Mouse (Mus musculus) embryo, embryonic 11.5 days (tissue): ENCODE data around the gene 4932415D10Rik.

Experiments used
- DNase-seq: peaks from one replicate; pipeline ENCODE4 v3.0.0-alpha.2; 2012; ENCODE audit warnings: low read depth, low spot score

Gene 4932415D10Rik

DNA sequence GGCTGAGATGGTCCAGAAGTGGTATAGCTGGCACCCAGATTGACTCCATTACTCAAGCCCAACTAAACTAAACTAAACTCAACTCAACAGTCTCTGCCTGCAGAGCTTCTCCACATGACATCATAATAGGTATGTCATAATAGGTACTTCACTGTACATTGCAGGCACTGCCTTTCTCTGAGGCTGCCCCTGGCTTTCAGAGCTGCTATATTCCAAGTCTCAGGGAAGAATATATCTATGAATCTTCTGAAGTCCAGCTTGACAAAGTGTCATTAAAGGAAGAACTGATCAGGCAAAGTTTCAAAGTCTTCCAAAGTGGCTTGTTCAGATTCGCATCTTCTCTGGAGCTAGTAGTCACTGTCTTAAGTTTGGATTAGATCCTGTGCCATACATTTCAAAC is at the start of gene 4932415D10Rik:
4932415D10Rik (minus strand) TSS at position 101 of the 400 bp plus-strand sequence.
- DNase-seq: no peak

DNA sequence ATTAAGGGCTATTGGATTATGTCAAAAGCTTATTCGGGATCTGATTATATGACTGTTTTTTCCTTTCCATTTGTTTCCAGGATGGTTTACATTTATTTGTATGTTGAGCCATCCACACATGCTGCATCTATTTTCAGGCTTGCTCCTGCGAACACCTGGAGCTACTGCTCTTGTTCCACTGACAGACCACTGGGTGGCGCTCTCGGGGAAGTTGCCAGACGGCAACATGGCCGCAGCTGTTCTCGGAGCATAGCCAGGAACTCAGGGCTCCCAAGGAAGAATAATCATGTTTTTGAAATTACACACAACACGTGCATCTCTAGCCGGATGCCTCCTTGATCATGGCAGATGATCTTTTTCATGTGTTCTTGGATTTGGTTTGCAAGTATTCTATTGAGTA is 45.5 kb upstream of the 4932415D10Rik start:
- DNase-seq: no peak

DNA sequence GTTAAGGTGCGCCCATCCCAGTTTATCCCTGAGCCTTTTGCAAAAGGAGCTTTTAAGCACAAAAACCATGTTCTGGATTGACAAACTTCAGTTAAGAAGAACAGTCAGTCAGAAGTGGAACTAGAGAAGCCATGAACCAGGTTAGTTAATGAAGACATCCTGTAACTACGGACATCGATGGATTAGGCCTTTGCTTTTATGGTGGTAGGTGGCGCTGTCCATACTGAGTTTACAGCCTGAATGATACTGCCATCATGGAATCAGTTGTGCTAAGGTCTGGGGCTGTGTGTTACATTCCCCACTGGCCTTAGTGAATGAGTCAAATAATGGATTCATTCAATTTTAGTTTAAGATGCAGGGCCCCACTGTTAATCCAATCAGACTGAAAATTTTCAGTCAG is 39.0 kb upstream of the 4932415D10Rik start:
- no peak for DNase-seq

DNA sequence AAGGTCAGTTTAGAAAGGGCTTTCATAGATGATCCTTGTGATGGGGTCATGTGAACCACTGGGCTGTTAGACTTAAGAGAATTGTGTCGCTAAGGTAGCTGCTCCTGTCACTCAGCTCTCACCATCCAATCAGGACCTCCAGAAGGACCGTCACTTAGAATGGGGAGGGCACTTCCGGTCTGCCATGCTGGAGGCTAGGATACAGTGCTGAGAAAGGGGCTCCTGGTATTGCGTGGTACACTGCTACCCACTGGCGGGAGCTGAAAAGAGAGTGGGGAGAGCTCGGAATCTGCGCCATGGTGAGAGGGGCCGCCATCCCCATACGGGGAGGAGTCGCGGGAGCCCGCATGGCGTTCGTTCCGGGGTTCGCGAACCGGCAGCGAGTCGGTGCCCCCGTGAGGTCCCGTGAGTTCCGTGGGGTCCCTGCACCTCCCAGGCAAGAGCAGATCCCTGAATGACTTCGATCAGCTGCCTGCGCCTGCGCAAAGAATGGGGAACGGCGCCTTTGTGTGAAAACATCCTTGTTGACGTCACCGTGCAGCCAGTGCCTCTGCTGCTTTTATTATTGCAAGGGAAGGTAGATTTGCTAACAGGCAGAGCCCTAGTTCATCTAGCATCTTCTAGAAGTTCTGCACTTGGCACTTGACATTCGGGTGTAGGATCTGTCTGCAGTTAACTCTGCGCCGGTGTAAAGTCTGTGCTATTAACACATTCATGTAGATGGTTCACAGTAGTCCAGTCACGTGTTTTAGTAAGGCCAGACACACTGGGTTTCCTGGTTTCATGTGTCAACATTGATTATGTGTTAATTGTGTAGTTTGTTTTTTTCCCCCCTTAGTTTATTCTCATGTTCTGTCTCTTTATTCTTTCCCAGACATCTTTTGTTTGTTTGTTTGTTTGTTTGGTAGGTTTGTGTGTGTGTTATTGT is 38.0 kb upstream of the 4932415D10Rik start, which contains the start of gene Gm4924:
Gm4924 (plus strand) TSS at position 173 of the 928 bp plus-strand sequence.
- peak; percentile 80 for DNase-seq

DNA sequence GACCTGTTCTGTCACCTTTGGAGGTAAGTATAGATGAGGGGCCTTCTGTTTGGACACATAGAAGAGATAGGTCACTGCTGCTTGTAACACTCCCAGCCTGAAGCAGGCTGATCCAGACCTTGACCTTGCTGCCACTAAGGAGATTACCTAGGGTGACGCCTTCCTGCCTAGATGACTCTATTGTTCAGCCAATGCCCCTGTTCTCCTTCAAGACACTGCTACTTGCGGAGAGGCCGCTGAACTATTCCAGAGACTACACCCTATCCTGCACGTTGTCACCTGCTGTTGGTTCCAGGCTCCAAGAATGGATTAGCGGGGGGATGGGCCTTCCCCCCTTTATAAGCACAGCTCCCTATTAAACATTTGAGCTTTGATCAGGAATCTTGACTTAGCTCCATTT is 13.4 kb upstream of the 4932415D10Rik start:
- no peak for DNase-seq

DNA sequence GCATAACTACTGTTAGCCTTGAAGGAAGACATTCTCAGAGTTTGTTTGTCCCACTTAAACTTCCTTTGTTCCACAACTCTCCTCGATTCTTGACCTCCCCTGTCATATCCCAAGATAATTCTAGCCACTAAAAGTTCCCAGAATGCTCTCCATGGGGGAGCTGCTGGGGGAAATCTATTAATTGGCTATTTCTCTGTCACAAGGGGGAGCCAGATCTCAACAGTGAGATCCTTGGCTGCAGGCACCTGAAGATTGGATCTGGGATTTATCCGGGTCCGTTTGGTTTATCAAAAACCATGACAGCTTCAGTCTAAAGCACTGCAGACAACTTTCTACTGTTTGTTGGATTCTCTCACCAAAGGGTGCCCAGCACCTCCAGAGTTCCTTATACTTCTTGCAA is 3.8 kb upstream of the 4932415D10Rik start:
- DNase-seq: no peak

DNA sequence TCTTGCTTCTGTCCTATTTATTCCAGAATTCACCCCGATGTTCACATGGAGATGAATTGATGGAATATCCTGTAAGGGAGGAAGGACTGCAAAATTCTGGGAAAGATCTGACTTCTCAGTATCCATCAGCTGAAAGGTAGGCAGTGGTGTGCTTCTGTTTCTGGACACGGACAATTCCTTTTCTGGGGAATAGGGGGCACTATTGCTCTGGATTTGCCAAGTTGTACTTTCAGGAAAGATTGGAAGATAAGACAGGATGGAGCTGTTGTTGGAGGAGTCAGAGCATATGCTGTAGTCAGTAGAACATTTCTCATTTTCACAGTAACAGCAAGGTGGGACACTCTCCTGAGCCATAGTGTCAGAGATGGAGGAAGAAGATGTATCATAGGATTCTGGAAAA is 19.9 kb downstream of the 4932415D10Rik start:
- no peak for DNase-seq

DNA sequence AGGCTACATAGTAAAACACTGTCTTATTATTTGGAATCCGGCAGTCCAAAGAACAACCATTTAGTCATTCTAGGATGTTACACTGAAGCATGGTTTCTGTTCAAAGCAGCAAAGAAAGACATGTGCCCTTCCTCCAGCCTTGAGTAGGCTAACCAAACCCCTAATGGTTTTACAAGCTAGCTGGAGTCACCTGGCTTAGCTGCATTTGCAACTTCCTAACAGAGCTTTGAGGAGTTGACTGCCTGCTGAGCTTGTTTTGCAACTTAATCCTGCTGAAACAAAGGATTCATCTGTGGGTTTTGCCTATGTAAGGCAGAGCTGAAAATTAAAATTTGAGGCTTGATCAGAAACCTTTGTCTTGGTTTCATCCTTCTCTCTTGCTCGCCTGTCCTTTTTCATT is 59.1 kb downstream of the 4932415D10Rik start:
- DNase-seq: no peak

DNA sequence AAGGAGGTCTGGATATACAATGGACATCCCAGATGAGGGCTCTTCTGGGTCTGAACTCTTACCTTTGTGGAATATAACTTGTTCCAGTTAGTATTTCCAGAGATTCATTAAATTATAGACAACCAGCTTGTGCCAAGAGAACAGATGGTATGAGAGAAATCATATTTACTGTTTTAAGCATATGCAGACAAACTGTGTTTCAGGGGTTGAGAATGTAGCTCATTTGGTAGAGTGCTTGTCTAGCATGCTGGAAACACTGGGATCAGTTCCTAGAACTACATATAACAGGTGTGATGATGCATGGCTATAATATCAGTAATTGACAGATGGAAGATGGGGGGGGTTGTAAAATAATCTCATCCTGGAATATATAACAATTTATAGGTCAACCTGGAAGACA is 71.4 kb downstream of the 4932415D10Rik start:
- DNase-seq: no peak

DNA sequence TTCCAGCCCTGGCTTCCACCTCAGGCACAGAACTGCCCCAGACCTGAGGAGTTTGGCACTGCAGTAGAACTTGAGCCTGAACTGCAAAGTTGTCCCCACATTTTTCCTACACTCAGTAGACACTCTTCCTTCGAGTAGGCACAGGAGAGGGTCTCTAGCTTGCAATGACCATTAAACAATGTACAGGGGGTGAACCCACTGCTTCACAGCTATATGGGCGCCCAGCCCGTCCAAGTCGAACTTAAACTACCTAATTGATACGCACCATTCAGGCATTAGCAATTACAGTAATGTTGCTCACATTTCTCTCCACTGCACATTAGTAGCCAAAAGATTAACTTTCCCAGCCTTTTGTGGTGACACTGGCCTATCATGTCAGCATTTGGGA is 75.0 kb downstream of the 4932415D10Rik start:
- DNase-seq: no peak

DNA sequence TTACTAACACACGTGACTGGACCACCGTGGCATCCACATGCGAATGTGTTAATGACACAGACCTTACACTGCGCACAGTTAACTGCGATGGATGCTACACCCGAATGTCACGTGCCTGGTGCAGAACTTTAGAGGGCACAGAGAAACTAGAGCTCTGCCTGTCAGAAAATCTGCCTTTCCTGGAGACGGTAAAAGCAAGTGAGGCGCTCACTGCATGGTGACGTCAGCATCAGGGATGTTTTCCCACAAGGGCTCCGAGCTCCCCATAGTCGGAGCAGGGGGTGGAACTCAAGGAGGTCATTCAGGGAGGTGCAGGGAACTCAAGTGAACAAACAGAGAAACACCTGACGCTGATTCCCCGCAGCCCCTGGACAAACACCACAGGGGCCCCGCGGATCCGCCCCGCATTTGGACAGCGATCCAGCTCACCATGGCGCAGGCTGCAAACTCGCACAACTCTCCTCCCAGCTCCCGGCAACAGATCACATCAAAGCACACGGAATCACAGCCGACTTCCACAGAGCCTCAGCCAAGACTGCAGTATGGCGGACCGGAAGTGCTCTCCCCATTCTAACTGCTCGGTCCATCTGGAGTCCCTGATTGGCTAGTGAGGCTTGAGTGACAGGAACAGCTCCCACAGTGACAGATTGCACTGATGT is 75.5 kb downstream of the 4932415D10Rik start, which contains the start of gene Zfp938:
Zfp938 (minus strand) TSS at position 539 of the 659 bp plus-strand sequence.
- peak; percentile 66 for DNase-seq
